Mouse (Mus musculus): Measurements from ENCODE around the gene Gars. TPM values are rescaled to one million over a fixed set of nuclear protein-coding genes. Genes with fewer than 3 reads are reported as not detected.

The Gars gene
- total RNA-seq, 2 experiments from 2014 or later, result 60.7 to 62.6 TPM

GRCm38 (mm10) chr6:55027642-55028041 lies 10.2 kb upstream of the Gars start:
- DNase-seq, result no peak
- intact Hi-C loops (cut with DNase I), result no loop called here

GRCm38 (mm10) chr6:55036731-55037130 lies 1.1 kb upstream of the Gars start:
- intact Hi-C loops (cut with DNase I), result loop anchor here (5.0 kb wide), 1 partner anchor 131 kb away; no protein-coding TSS in a partner anchor

GRCm38 (mm10) chr6:55038671-55039445 lies 1.1 kb downstream of the Gars start:
- intact Hi-C loops (cut with DNase I), result loop anchor here (5.0 kb wide), 1 partner anchor 128 kb away; no protein-coding TSS in a partner anchor

More at GRCm38 (mm10) chr6:55036731-55037130, 1.1 kb upstream of the Gars start:
- no peak for DNase-seq

GRCm38 (mm10) chr6:55039446-55039783 lies 1.6 kb downstream of the Gars start:
- no peak for DNase-seq
- intact Hi-C loops (cut with DNase I), result loop anchor here (5.0 kb wide), 1 partner anchor 128 kb away; no protein-coding TSS in a partner anchor

More at GRCm38 (mm10) chr6:55038671-55039445, 1.1 kb downstream of the Gars start:
- DNase-seq, result peak in 1 of 2 experiments; percentile 6

GRCm38 (mm10) chr6:55040031-55040430 lies 2.2 kb downstream of the Gars start:
- intact Hi-C loops (cut with DNase I), result no loop called here

GRCm38 (mm10) chr6:55043206-55043605 lies 5.4 kb downstream of the Gars start:
- intact Hi-C loops (cut with DNase I), result no loop called here

More at GRCm38 (mm10) chr6:55040031-55040430, 2.2 kb downstream of the Gars start:
- no peak for DNase-seq

GRCm38 (mm10) chr6:55044542-55044941 lies 6.7 kb downstream of the Gars start:
- intact Hi-C loops (cut with DNase I), result no loop called here
- no peak for DNase-seq

More at GRCm38 (mm10) chr6:55043206-55043605, 5.4 kb downstream of the Gars start:
- DNase-seq, result no peak

- DNase-seq, result no peak
- intact Hi-C loops (cut with DNase I), result no loop called here
These were observed 7.5 kb downstream of the Gars start for GRCm38 (mm10) chr6:55045326-55045725.

- intact Hi-C loops (cut with DNase I), result no loop called here
- no peak for DNase-seq
These were observed 11.4 kb downstream of the Gars start for GRCm38 (mm10) chr6:55049186-55049585.

- intact Hi-C loops (cut with DNase I), result no loop called here
- no peak for DNase-seq
These were observed 16.7 kb downstream of the Gars start for GRCm38 (mm10) chr6:55054491-55054890.

- no peak for DNase-seq
- intact Hi-C loops (cut with DNase I), result no loop called here
These were observed 19.6 kb downstream of the Gars start for GRCm38 (mm10) chr6:55057427-55057826.

GRCm38 (mm10) chr6:55060241-55060825 lies 22.5 kb downstream of the Gars start:
- intact Hi-C loops (cut with DNase I), result no loop called here
- DNase-seq, result no peak

GRCm38 (mm10) chr6:55061328-55061727 lies 23.5 kb downstream of the Gars start:
- DNase-seq, result no peak

GRCm38 (mm10) chr6:55062200-55062599 lies 24.4 kb downstream of the Gars start:
- no peak for DNase-seq
- intact Hi-C loops (cut with DNase I), result no loop called here

More at GRCm38 (mm10) chr6:55061328-55061727, 23.5 kb downstream of the Gars start:
- intact Hi-C loops (cut with DNase I), result no loop called here

- no peak for DNase-seq
- intact Hi-C loops (cut with DNase I), result no loop called here
These were observed 26.1 kb downstream of the Gars start for GRCm38 (mm10) chr6:55063793-55064476.

- no peak for DNase-seq
- intact Hi-C loops (cut with DNase I), result no loop called here
These were observed 26.6 kb downstream of the Gars start for GRCm38 (mm10) chr6:55064477-55064827.

GRCm38 (mm10) chr6:55065903-55066302 lies 28.1 kb downstream of the Gars start:
- intact Hi-C loops (cut with DNase I), result no loop called here
- DNase-seq, result no peak

- no peak for DNase-seq
- intact Hi-C loops (cut with DNase I), result loop anchor here (2.0 kb wide), 1 partner anchor 90 kb away; no protein-coding TSS in a partner anchor
These were observed 38.9 kb downstream of the Gars start for GRCm38 (mm10) chr6:55076561-55077255.

GRCm38 (mm10) chr6:55081379-55081778 lies 43.6 kb downstream of the Gars start:
- no peak for DNase-seq
- intact Hi-C loops (cut with DNase I), result no loop called here

GRCm38 (mm10) chr6:55082261-55083051 lies 44.6 kb downstream of the Gars start:
- DNase-seq, result no peak
- intact Hi-C loops (cut with DNase I), result no loop called here
